Mouse (Mus musculus): Measurements from ENCODE around the gene Pde4d.

Pde4d gene

GRCm38 (mm10) chr13:109685296-109686115, 1235.8 kb downstream of the Pde4d start:
- peak; percentile 48 for DNase-seq (ENCODE audit: low read depth, low spot score)

GRCm38 (mm10) chr13:109686116-109686876, 1236.5 kb downstream of the Pde4d start:
- peak; percentile 76 for DNase-seq (ENCODE audit: low read depth, low spot score)

- no peak for DNase-seq (ENCODE audit: low read depth, low spot score)
These were observed 1237.2 kb downstream of the Pde4d start for GRCm38 (mm10) chr13:109686906-109687305.

GRCm38 (mm10) chr13:109688195-109688594, 1238.4 kb downstream of the Pde4d start:
- DNase-seq (ENCODE audit: low read depth, low spot score), result no peak

- DNase-seq (ENCODE audit: low read depth, low spot score), result no peak
These were observed 1239.4 kb downstream of the Pde4d start for GRCm38 (mm10) chr13:109689176-109689575.

- no peak for DNase-seq (ENCODE audit: low read depth, low spot score)
These were observed 1240.8 kb downstream of the Pde4d start for GRCm38 (mm10) chr13:109690558-109690957.

- no peak for DNase-seq (ENCODE audit: low read depth, low spot score)
These were observed 1243.1 kb downstream of the Pde4d start for GRCm38 (mm10) chr13:109692851-109693250.

GRCm38 (mm10) chr13:109693769-109694168, 1244.0 kb downstream of the Pde4d start:
- DNase-seq (ENCODE audit: low read depth, low spot score), result no peak

- no peak for DNase-seq (ENCODE audit: low read depth, low spot score)
These were observed 1244.5 kb downstream of the Pde4d start for GRCm38 (mm10) chr13:109694293-109694692.

GRCm38 (mm10) chr13:109695098-109695497, 1245.3 kb downstream of the Pde4d start:
- DNase-seq (ENCODE audit: low read depth, low spot score), result no peak

- no peak for DNase-seq (ENCODE audit: low read depth, low spot score)
These were observed 1256.4 kb downstream of the Pde4d start for GRCm38 (mm10) chr13:109706141-109706540.

GRCm38 (mm10) chr13:109706579-109706978, 1256.8 kb downstream of the Pde4d start:
- no peak for DNase-seq (ENCODE audit: low read depth, low spot score)

GRCm38 (mm10) chr13:109707154-109707553, 1257.4 kb downstream of the Pde4d start:
- no peak for DNase-seq (ENCODE audit: low read depth, low spot score)

GRCm38 (mm10) chr13:109708326-109708725, 1258.6 kb downstream of the Pde4d start:
- DNase-seq (ENCODE audit: low read depth, low spot score), result no peak

GRCm38 (mm10) chr13:109714581-109714980, 1264.8 kb downstream of the Pde4d start:
- DNase-seq (ENCODE audit: low read depth, low spot score), result no peak

GRCm38 (mm10) chr13:109715321-109715720, 1265.6 kb downstream of the Pde4d start:
- DNase-seq (ENCODE audit: low read depth, low spot score), result no peak

GRCm38 (mm10) chr13:109720127-109720713, 1270.5 kb downstream of the Pde4d start:
- DNase-seq (ENCODE audit: low read depth, low spot score), result no peak

- no peak for DNase-seq (ENCODE audit: low read depth, low spot score)
These were observed 1272.7 kb downstream of the Pde4d start for GRCm38 (mm10) chr13:109722237-109723119.

- DNase-seq (ENCODE audit: low read depth, low spot score), result no peak
These were observed 1277.6 kb downstream of the Pde4d start for GRCm38 (mm10) chr13:109727346-109727745.

- no peak for DNase-seq (ENCODE audit: low read depth, low spot score)
These were observed 1279.9 kb downstream of the Pde4d start for GRCm38 (mm10) chr13:109729612-109730011.

GRCm38 (mm10) chr13:109732655-109733376, 1283.1 kb downstream of the Pde4d start:
- DNase-seq (ENCODE audit: low read depth, low spot score), result no peak
